ENCODE assay signal across 16 mouse cellular contexts in the genomic region with DNA sequence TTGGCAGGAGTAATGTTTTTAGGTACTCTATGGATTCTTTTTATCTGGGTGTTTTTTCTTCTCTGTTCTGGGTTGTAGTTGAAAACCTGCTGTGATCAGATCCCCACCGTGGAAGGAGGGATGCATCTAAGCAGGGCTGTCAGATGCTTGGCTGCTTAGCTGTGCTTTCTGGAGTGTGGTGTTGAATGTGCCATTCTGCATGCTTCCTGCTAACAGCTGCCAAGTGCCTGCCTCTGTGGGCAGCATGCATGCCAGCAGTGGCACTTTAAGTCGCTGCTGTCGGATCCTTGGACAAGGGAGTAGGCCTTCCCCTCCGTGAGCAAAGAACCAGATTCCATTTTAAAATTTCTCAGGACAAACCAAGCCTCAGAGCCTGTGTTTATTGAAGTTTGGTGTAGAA. TPM values are rescaled to one million over a fixed set of nuclear protein-coding genes. Genes with fewer than 3 reads are reported as not detected.
A peak's percentile ranks its signal among the peaks of the same experiment; 100 is the strongest.
DNase-seq lines count a peak whose midpoint lies in the region; ATAC-seq and TF ChIP-seq lines count a peak whose summit lies in the region.
"Had no signal": no experiment of that assay in that cellular context is flagged by ENCODE, and none has a peak within 500 bp of the region (broad histone marks: within the 10 kb centered on the region; RNA-seq: fewer than 3 reads in every experiment).

No protein-coding gene starts in this region.

- peak overlapping the region; percentile 87 for H3K4me3 ChIP-seq in megakaryocyte, embryonic 14.5 days (replicated peaks)
- peak overlapping the region; percentile 12; the same call in 1 of the 2 replicates for H3K4me3 ChIP-seq in liver, embryonic 12.5 days
- no peak overlapping the region for H3K4me3 ChIP-seq in midbrain, postnatal 0 days (ENCODE audit: low read depth, low read length)
- H3K4me3 ChIP-seq in kidney, embryonic 15.5 days (replicated peaks) = no peak overlapping the region

- peak overlapping the region; percentile 90 for H3K27ac ChIP-seq in liver, embryonic 12.5 days
- H3K27ac ChIP-seq in midbrain, postnatal 0 days (ENCODE audit: low read depth, low read length) = peak overlapping the region; percentile 65; the same call in 1 of the 2 replicates
- H3K27ac ChIP-seq in kidney, embryonic 15.5 days = no peak overlapping the region

- H3K27me3 ChIP-seq in megakaryocyte, embryonic 14.5 days (replicated peaks) = no peaks in the 10 kb centered on the region
- H3K27me3 ChIP-seq in liver, embryonic 12.5 days (replicated peaks) = no peaks in the 10 kb centered on the region
- H3K27me3 ChIP-seq in midbrain, postnatal 0 days (ENCODE audit: insufficient read depth, low read length) = no peaks in the 10 kb centered on the region
- H3K27me3 ChIP-seq in kidney, embryonic 15.5 days = no peaks in the 10 kb centered on the region

- peaks cover 100% of the 10 kb centered on the region for H3K36me3 ChIP-seq in megakaryocyte, embryonic 14.5 days (replicated peaks; ENCODE audit: low read length)
- H3K36me3 ChIP-seq in liver, embryonic 12.5 days = peaks cover 88% of the 10 kb centered on the region
- peaks cover 6% of the 10 kb centered on the region; the same call in 1 of the 2 replicates for H3K36me3 ChIP-seq in midbrain, postnatal 0 days (ENCODE audit: insufficient read depth, low read length)
- peaks cover 44% of the 10 kb centered on the region for H3K36me3 ChIP-seq in kidney, embryonic 15.5 days

- WGBS in liver, embryonic 12.5 days (ENCODE audit: insufficient replicate concordance) = 76% methylated on average over 4 of the region's 4 CpGs
- WGBS in midbrain, postnatal 0 days = 13% methylated on average over 4 of the region's 4 CpGs
- 73% methylated on average over 4 of the region's 4 CpGs for WGBS in kidney, embryonic 15.5 days

- peak; percentile 35 to 49 for DNase-seq in cerebellum, postnatal 10 days
- DNase-seq in cerebellum, adult 11-12 months = no peak
- DNase-seq in midbrain, postnatal 0 days (ENCODE audit: low spot score) = peak; percentile 69
- no peak for DNase-seq in lung, postnatal 36 days
- DNase-seq: gastrocnemius, postnatal 36 days; heart, postnatal 4 days; kidney, postnatal 14 days; right cerebral cortex, postnatal 4 days had no signal

- peak overlapping the region; percentile 40 for H3K9ac ChIP-seq in liver, embryonic 12.5 days
- H3K9ac ChIP-seq in midbrain, postnatal 0 days (replicated peaks; ENCODE audit: low read length, poor library complexity, severe bottlenecking) = 0 out of 2 replicates have a peak overlapping the region, but pooled peaks have one; percentile 1
- H3K9ac ChIP-seq in kidney, embryonic 15.5 days = no peak overlapping the region

- no peaks in the 10 kb centered on the region for H3K9me3 ChIP-seq in megakaryocyte, embryonic 14.5 days
- no peaks in the 10 kb centered on the region for H3K9me3 ChIP-seq in liver, embryonic 12.5 days (replicated peaks)
- H3K9me3 ChIP-seq in midbrain, postnatal 0 days (ENCODE audit: low read length) = no peaks in the 10 kb centered on the region
- H3K9me3 ChIP-seq in kidney, embryonic 15.5 days (replicated peaks) = no peaks in the 10 kb centered on the region

- peak overlapping the region; percentile 59 for H3K4me2 ChIP-seq in liver, embryonic 12.5 days
- H3K4me2 ChIP-seq in midbrain, postnatal 0 days (ENCODE audit: low read depth, low read length, poor library complexity, severe bottlenecking) = no peak overlapping the region
- H3K4me2 ChIP-seq in kidney, embryonic 15.5 days = no peak overlapping the region

- TF ChIP-seq CTCF in midbrain, postnatal 0 days (IDR thresholded peaks at IDR 0.05) = no peak

- H3K4me1 ChIP-seq in megakaryocyte, embryonic 14.5 days = peaks cover 100% of the 10 kb centered on the region
- H3K4me1 ChIP-seq in liver, embryonic 12.5 days = peaks cover 76% of the 10 kb centered on the region
- H3K4me1 ChIP-seq in midbrain, postnatal 0 days (ENCODE audit: insufficient read depth, low read length) = peaks cover 5% of the 10 kb centered on the region; the same call in 1 of the 2 replicates
- H3K4me1 ChIP-seq in kidney, embryonic 15.5 days = 0 out of 2 replicates have a peak, but pooled peaks cover 3% of the 10 kb centered on the region

- ATAC-seq in megakaryocyte, adult 5-6 weeks (ENCODE audit: poor library complexity, severe bottlenecking) = no peak
- no peak for ATAC-seq in liver, embryonic 12.5 days
- ATAC-seq in midbrain, postnatal 0 days (ENCODE audit: low FRiP score) = 0 out of 2 replicates have a peak, but pooled peaks have one; percentile 48
- ATAC-seq in kidney, embryonic 15.5 days (replicated peaks; ENCODE audit: low FRiP score) = no peak
- ATAC-seq: activated CD4-positive, CD25-positive, alpha-beta regulatory T cell, adult 4 months had no signal

RNA-seq across cellular contexts. Expression of a gene that starts 16.6 kb away (rescaled TPM):
- 293 and 361 TPM in 2 replicates for polyA plus RNA-seq in megakaryocyte, embryonic 14.5 days (2012; ENCODE audit: insufficient read depth, low replicate concordance)
- total RNA-seq in megakaryocyte, adult 5-6 weeks (2015) = 45.8 and 48.6 TPM in 2 replicates
- total RNA-seq in megakaryocyte, adult 5-6 weeks (2017) = 103 and 116 TPM in 2 replicates
- 45.2 and 47.2 TPM in 2 replicates for polyA plus RNA-seq in liver, embryonic 12.5 days (2016; fragmentation: Nextera tagmentation; extraction: Ambion mirVana)
- total RNA-seq in midbrain, postnatal 0 days (2014; rRNA removed) = 18.5 and 27.8 TPM in 2 replicates
- 22.8 and 23.2 TPM in 2 replicates for polyA plus RNA-seq in midbrain, postnatal 0 days (2015; fragmentation: Nextera tagmentation; extraction: Ambion mirVana)
- 23.4 and 25.6 TPM in 2 replicates for polyA plus RNA-seq in kidney, embryonic 15.5 days (2015; fragmentation: Nextera tagmentation; extraction: Ambion mirVana)

RNA-seq across cellular contexts. Expression of a gene that starts 27.7 kb away (rescaled TPM):
- polyA plus RNA-seq in megakaryocyte, embryonic 14.5 days (2012; ENCODE audit: insufficient read depth, low replicate concordance) = 19.3 and 30.2 TPM in 2 replicates
- total RNA-seq in megakaryocyte, adult 5-6 weeks (2015) = 6.2 and 8.3 TPM in 2 replicates
- 9.6 and 10.2 TPM in 2 replicates for total RNA-seq in megakaryocyte, adult 5-6 weeks (2017)
- polyA plus RNA-seq in liver, embryonic 12.5 days (2016; fragmentation: Nextera tagmentation; extraction: Ambion mirVana) = 7.4 and 8.3 TPM in 2 replicates
- 3.7 and 12.1 TPM in 2 replicates for total RNA-seq in midbrain, postnatal 0 days (2014; rRNA removed)
- 2.8 and 3.1 TPM in 2 replicates for polyA plus RNA-seq in midbrain, postnatal 0 days (2015; fragmentation: Nextera tagmentation; extraction: Ambion mirVana)
- 12.4 and 14.6 TPM in 2 replicates for polyA plus RNA-seq in kidney, embryonic 15.5 days (2015; fragmentation: Nextera tagmentation; extraction: Ambion mirVana)

RNA-seq across cellular contexts. Expression of a gene that starts 28.6 kb away (rescaled TPM):
- polyA plus RNA-seq in megakaryocyte, embryonic 14.5 days (2012; ENCODE audit: insufficient read depth, low replicate concordance) = 0.29 TPM in 1 of 2 replicates, not detected in the other
- not detected in 2 replicates for total RNA-seq in megakaryocyte, adult 5-6 weeks (2015)
- total RNA-seq in megakaryocyte, adult 5-6 weeks (2017) = not detected in 2 replicates
- not detected in 2 replicates for polyA plus RNA-seq in liver, embryonic 12.5 days (2016; fragmentation: Nextera tagmentation; extraction: Ambion mirVana)
- 0.09 and 0.11 TPM in 2 replicates for total RNA-seq in midbrain, postnatal 0 days (2014; rRNA removed)
- polyA plus RNA-seq in midbrain, postnatal 0 days (2015; fragmentation: Nextera tagmentation; extraction: Ambion mirVana) = 0.16 and 0.25 TPM in 2 replicates
- polyA plus RNA-seq in kidney, embryonic 15.5 days (2015; fragmentation: Nextera tagmentation; extraction: Ambion mirVana) = 0.08 TPM in 1 of 2 replicates, not detected in the other
- total RNA-seq: gastrocnemius, postnatal 36 days; heart, postnatal 4 days had no signal
- polyA plus RNA-seq: activated CD4-positive, CD25-positive, alpha-beta regulatory T cell, adult 4 months; macrophage had no signal

RNA-seq across cellular contexts. Expression of a gene that starts 34.9 kb away (rescaled TPM):
- polyA plus RNA-seq in megakaryocyte, embryonic 14.5 days (2012; ENCODE audit: insufficient read depth, low replicate concordance) = 0.16 TPM in 1 of 2 replicates, not detected in the other
- not detected in 2 replicates for total RNA-seq in megakaryocyte, adult 5-6 weeks (2015)
- not detected in 2 replicates for total RNA-seq in megakaryocyte, adult 5-6 weeks (2017)
- polyA plus RNA-seq in liver, embryonic 12.5 days (2016; fragmentation: Nextera tagmentation; extraction: Ambion mirVana) = not detected in 2 replicates
- 0.33 and 0.66 TPM in 2 replicates for total RNA-seq in midbrain, postnatal 0 days (2014; rRNA removed)
- polyA plus RNA-seq in midbrain, postnatal 0 days (2015; fragmentation: Nextera tagmentation; extraction: Ambion mirVana) = 0.94 and 1.2 TPM in 2 replicates
- not detected in 2 replicates for polyA plus RNA-seq in kidney, embryonic 15.5 days (2015; fragmentation: Nextera tagmentation; extraction: Ambion mirVana)
- total RNA-seq: gastrocnemius, postnatal 36 days; heart, postnatal 4 days had no signal
- polyA plus RNA-seq: activated CD4-positive, CD25-positive, alpha-beta regulatory T cell, adult 4 months; macrophage; neural tube, embryonic 14.5 days; testis, adult 2 months had no signal

Comparison
In these comparisons a context has a peak if more than half of its experiments do, and no peak if none do; other contexts are left out.
1. DNase-seq: peak in cerebellum, postnatal 10 days (2 of 2) and midbrain, postnatal 0 days (single experiment); none in cerebellum, adult 11-12 months (single experiment) and lung, postnatal 36 days (single experiment).
2. H3K4me3 ChIP-seq: peak in megakaryocyte, embryonic 14.5 days (single experiment) and liver, embryonic 12.5 days (single experiment); none in midbrain, postnatal 0 days (single experiment) and kidney, embryonic 15.5 days (single experiment).